Mouse (Mus musculus): ENCODE results near the gene Rusc2. TPM values are rescaled to one million over a fixed set of nuclear protein-coding genes. Genes with fewer than 3 reads are reported as not detected.

Gene Rusc2
- 13.0 and 14.0 TPM in 2 replicates for polyA plus RNA-seq (2015; fragmentation: Nextera tagmentation; extraction: Ambion mirVana)

GRCm38 (mm10) chr4:43381408-43382154 is at the start of gene Rusc2:
Rusc2 (plus strand) TSS chr4:43381979.
- peak; percentile 91 for ATAC-seq (ENCODE audit: borderline replicate concordance, extremely low read depth, low FRiP score, low TSS enrichment)
- Histone ChIP-seq H3K36me3 (no peaks in the 10 kb centered on the region), H3K4me1 (peaks cover 24% of the 10 kb centered on the region; the same call in 1 of the 2 replicates), H3K9me3 (no peaks in the 10 kb centered on the region), H3K27me3 (peaks cover 9% of the 10 kb centered on the region; the same call in 1 of the 2 replicates), H3K27ac (peak within 1 kb of the TSS; percentile 69), H3K4me3 (peak within 1 kb of the TSS; percentile 83), H3K4me2 (peak within 1 kb of the TSS; percentile 93), H3K9ac (peak within 1 kb of the TSS; percentile 83)
- under 1% methylated on average over 62 of the region's 63 CpGs for WGBS

- Histone ChIP-seq H3K9ac (no peak overlapping the region), H3K4me2 (no peak overlapping the region), H3K36me3 (no peaks in the 10 kb centered on the region), H3K9me3 (no peaks in the 10 kb centered on the region), H3K4me3 (no peak overlapping the region), H3K27me3 (no peaks in the 10 kb centered on the region), H3K4me1 (no peaks in the 10 kb centered on the region), H3K27ac (no peak overlapping the region)
- 60% methylated on average over 2 of the region's 2 CpGs for WGBS
- ATAC-seq (ENCODE audit: borderline replicate concordance, extremely low read depth, low FRiP score, low TSS enrichment), result no peak
These were observed 47.0 kb upstream of the Rusc2 start for GRCm38 (mm10) chr4:43334771-43335170.

GRCm38 (mm10) chr4:43336176-43336575 is 45.6 kb upstream of the Rusc2 start:
- Histone ChIP-seq H3K9ac (no peak overlapping the region), H3K9me3 (no peaks in the 10 kb centered on the region), H3K36me3 (no peaks in the 10 kb centered on the region), H3K4me3 (no peak overlapping the region), H3K4me1 (no peaks in the 10 kb centered on the region), H3K27me3 (no peaks in the 10 kb centered on the region), H3K4me2 (no peak overlapping the region), H3K27ac (no peak overlapping the region)
- ATAC-seq (ENCODE audit: borderline replicate concordance, extremely low read depth, low FRiP score, low TSS enrichment), result no peak

DNA sequence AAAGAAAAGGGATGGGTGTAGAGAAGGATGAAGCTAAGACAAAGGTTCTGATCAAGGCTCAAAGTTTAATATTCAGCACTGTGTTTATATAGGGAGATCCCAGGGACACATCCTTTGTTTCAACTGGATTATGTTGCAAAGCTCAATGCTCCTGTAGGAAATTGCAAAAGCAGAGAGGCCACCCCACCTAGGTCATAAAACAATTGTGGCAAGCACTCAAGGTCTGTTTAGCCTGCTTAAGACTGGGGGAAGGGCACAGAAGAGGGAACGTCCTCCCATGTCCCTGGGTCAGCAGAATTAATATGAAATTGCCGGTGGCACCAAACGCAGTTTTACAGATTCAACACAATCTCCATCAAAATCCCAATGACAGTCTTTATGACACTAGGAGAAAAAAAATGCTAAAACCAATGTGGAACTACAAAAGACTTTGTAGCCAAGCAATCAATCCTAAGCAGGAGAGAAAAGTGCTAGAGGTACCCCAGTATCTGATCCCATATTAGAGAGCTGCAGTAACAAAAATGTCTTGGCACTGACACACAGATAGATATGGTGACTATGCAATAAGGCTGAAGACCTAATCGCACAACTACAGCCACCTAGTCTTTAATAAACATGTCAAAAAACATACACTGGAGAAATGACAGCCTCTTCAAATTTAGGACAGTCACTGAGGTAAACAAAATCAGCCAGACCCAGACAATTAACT is 41.5 kb upstream of the Rusc2 start:
- 63% methylated on average over 4 of the region's 4 CpGs for WGBS
- Histone ChIP-seq H3K36me3 (no peaks in the 10 kb centered on the region), H3K4me2 (no peak overlapping the region), H3K27ac (no peak overlapping the region), H3K9ac (no peak overlapping the region), H3K4me3 (no peak overlapping the region), H3K4me1 (no peaks in the 10 kb centered on the region), H3K27me3 (no peaks in the 10 kb centered on the region), H3K9me3 (no peaks in the 10 kb centered on the region)
- no peak for ATAC-seq (ENCODE audit: borderline replicate concordance, extremely low read depth, low FRiP score, low TSS enrichment)

DNA sequence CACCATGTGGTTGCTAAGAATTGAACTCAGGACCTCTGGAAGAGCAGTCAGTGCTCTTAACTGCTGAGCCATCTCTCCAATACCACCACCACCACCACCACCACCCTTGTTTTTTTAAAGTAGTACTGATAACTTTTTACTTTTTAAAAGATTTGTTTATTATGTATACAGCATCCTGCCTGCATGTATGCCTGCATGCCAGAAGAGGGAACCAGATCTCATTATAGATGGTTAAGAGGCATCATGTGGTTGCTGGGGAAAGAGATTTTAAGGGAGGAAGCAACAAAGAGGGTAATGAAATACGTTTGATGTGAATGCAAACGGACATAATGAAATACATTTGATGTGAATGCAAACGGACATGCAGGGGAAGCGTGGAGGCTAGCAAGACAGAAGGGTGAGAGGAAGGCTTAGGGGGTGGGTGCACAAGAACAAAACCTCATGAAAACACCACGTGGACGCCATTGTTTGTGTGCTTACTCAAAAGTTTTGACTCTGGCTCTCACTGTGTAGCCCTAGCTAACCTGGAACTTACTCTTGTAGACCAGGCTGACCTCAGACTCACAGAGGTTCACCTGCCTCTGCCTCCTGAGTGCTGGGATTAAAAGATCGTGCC is 40.4 kb upstream of the Rusc2 start:
- no peaks in the 10 kb centered on the region for H3K27me3 ChIP-seq
- WGBS, result 78% methylated on average over 7 of the region's 7 CpGs
- ATAC-seq (ENCODE audit: borderline replicate concordance, extremely low read depth, low FRiP score, low TSS enrichment), result no peak
- H3K9ac ChIP-seq, result no peak overlapping the region
- no peaks in the 10 kb centered on the region for H3K36me3 ChIP-seq
- H3K4me3 ChIP-seq, result no peak overlapping the region
- no peak overlapping the region for H3K27ac ChIP-seq
- H3K9me3 ChIP-seq, result no peaks in the 10 kb centered on the region
- no peak overlapping the region for H3K4me2 ChIP-seq
- no peaks in the 10 kb centered on the region for H3K4me1 ChIP-seq

GRCm38 (mm10) chr4:43342443-43342842 is 39.3 kb upstream of the Rusc2 start:
- Histone ChIP-seq H3K4me1 (no peaks in the 10 kb centered on the region), H3K9me3 (no peaks in the 10 kb centered on the region), H3K4me3 (no peak overlapping the region), H3K4me2 (no peak overlapping the region), H3K27ac (no peak overlapping the region), H3K36me3 (no peaks in the 10 kb centered on the region), H3K9ac (no peak overlapping the region), H3K27me3 (no peaks in the 10 kb centered on the region)
- ATAC-seq (ENCODE audit: borderline replicate concordance, extremely low read depth, low FRiP score, low TSS enrichment), result no peak
- WGBS, result 87% methylated on average over 10 of the region's 10 CpGs

- Histone ChIP-seq H3K4me1 (no peaks in the 10 kb centered on the region), H3K4me3 (no peak overlapping the region), H3K36me3 (no peaks in the 10 kb centered on the region), H3K27me3 (no peaks in the 10 kb centered on the region), H3K4me2 (no peak overlapping the region), H3K9ac (no peak overlapping the region), H3K9me3 (no peaks in the 10 kb centered on the region), H3K27ac (no peak overlapping the region)
- 88% methylated on average over 2 of the region's 2 CpGs for WGBS
- ATAC-seq (ENCODE audit: borderline replicate concordance, extremely low read depth, low FRiP score, low TSS enrichment), result no peak
These were observed 36.8 kb upstream of the Rusc2 start for GRCm38 (mm10) chr4:43344932-43345331.

GRCm38 (mm10) chr4:43349206-43349605 is 32.6 kb upstream of the Rusc2 start:
- H3K27ac ChIP-seq, result no peak overlapping the region
- no peak overlapping the region for H3K9ac ChIP-seq
- no peak overlapping the region for H3K4me2 ChIP-seq
- no peak for ATAC-seq (ENCODE audit: borderline replicate concordance, extremely low read depth, low FRiP score, low TSS enrichment)
- WGBS, result 82% methylated on average over 5 of the region's 5 CpGs
- no peak overlapping the region for H3K4me3 ChIP-seq
- no peaks in the 10 kb centered on the region for H3K9me3 ChIP-seq
- no peaks in the 10 kb centered on the region for H3K4me1 ChIP-seq
- H3K36me3 ChIP-seq, result no peaks in the 10 kb centered on the region
- no peaks in the 10 kb centered on the region for H3K27me3 ChIP-seq

GRCm38 (mm10) chr4:43350038-43350560 is 31.7 kb upstream of the Rusc2 start:
- Histone ChIP-seq H3K36me3 (no peaks in the 10 kb centered on the region), H3K4me1 (no peaks in the 10 kb centered on the region), H3K4me2 (no peak overlapping the region), H3K4me3 (no peak overlapping the region), H3K27ac (no peak overlapping the region), H3K9ac (no peak overlapping the region), H3K9me3 (no peaks in the 10 kb centered on the region), H3K27me3 (no peaks in the 10 kb centered on the region)
- WGBS, result 55% methylated on average over 6 of the region's 6 CpGs
- no peak for ATAC-seq (ENCODE audit: borderline replicate concordance, extremely low read depth, low FRiP score, low TSS enrichment)

GRCm38 (mm10) chr4:43353662-43354061 is 28.1 kb upstream of the Rusc2 start:
- no peaks in the 10 kb centered on the region for H3K36me3 ChIP-seq
- no peak overlapping the region for H3K9ac ChIP-seq
- no peaks in the 10 kb centered on the region for H3K9me3 ChIP-seq
- no peaks in the 10 kb centered on the region for H3K4me1 ChIP-seq
- ATAC-seq (ENCODE audit: borderline replicate concordance, extremely low read depth, low FRiP score, low TSS enrichment), result no peak
- 86% methylated on average over 6 of the region's 6 CpGs for WGBS
- H3K4me3 ChIP-seq, result no peak overlapping the region
- no peak overlapping the region for H3K27ac ChIP-seq
- H3K27me3 ChIP-seq, result no peaks in the 10 kb centered on the region
- H3K4me2 ChIP-seq, result no peak overlapping the region

GRCm38 (mm10) chr4:43364914-43365560 is 16.7 kb upstream of the Rusc2 start:
- Histone ChIP-seq H3K4me3 (no peak overlapping the region), H3K4me2 (no peak overlapping the region), H3K9ac (no peak overlapping the region), H3K27me3 (no peaks in the 10 kb centered on the region), H3K36me3 (no peaks in the 10 kb centered on the region), H3K9me3 (no peaks in the 10 kb centered on the region), H3K4me1 (no peaks in the 10 kb centered on the region), H3K27ac (no peak overlapping the region)
- ATAC-seq (ENCODE audit: borderline replicate concordance, extremely low read depth, low FRiP score, low TSS enrichment), result no peak
- 82% methylated on average over 11 of the region's 11 CpGs for WGBS
